Mouse (Mus musculus) cerebellum, postnatal 4 days (tissue): Measurements from ENCODE around the gene Kcnip2.

Experiments
- DNase-seq, 2 experiments: peaks; one replicate each; pipeline ENCODE4 v3.0.0; 2022; ENCODE audit warnings: low spot score in 2 of 2, mixed read lengths in 1 of 2

Gene Kcnip2

DNA sequence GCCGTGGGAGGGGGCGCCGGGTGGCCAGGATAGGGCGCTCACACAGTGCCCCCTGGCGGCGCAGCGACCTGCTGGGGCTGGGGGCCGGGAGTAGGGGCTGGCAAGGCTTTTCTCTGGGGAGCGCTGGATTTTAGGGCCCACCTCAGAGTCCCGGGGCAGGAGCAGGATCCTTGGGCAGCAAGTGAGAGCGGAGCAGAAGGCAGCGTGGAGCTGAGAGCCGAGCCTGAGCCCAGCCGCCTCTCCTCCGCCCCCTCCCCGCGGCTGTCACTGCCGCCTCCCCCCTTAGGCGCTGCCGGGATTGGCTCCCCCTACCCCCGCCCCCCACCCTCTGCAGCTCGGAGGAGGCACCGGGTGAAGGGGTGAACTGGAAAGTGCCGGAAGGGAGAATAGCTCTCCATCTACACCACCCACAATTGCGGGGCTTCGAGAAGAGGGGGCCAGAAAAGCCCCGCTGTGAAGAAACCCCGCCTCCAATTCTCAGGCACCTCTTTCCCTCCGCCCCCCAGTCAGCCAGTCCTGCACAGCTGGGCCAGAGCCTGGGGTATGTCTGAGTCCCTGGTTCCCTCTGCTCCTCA is at the start of gene Kcnip2:
TSS of gene Kcnip2 (minus strand) at position 231 of the 575 bp plus-strand sequence.
- DNase-seq, result peak in 1 of 2 experiments; percentile 51

- no peak for DNase-seq
Observed at GRCm38 (mm10) chr19:45855284-45855920, 39.5 kb upstream of the Kcnip2 start.

DNA sequence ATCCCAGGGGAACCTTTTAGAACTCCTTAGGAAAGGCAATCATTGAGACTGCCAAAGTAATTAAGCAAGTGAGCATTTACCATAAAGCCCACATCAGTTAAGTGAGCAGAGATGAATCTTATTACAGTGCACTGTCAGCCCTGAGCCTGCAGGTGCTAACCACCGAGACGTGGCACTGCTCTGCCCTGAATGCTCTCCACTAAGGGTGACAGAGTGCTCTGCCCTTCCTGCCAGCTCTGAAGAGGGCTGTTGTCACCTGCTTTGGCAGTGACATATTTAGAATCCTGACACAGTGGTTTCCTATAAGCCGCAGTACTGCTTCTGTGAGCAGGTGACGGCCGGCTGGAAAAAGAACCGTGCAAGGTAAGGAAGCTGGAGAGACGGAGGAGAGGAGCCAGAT is 38.7 kb upstream of the Kcnip2 start:
- no peak for DNase-seq

DNA sequence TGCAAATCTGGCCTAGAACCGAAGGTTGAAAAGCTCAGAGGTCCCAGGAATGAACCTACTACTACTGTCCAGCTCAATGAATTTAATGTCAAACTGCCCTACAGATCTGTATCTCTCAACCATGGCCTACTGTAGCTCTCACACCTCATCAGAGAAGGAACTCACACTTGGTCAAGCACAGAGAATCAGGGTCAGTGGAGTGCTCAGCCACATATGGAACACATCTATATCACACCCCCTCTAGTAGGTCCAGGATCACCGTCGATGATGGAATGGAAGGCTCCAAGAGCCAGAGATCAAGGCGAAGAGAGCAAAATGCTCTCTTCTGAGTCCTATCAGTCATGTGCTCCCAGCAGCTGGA is 31.9 kb upstream of the Kcnip2 start:
- no peak for DNase-seq

- DNase-seq, result no peak
Observed at GRCm38 (mm10) chr19:45847016-45847732, 31.3 kb upstream of the Kcnip2 start.

- no peak for DNase-seq
Observed at GRCm38 (mm10) chr19:45844209-45844608, 28.3 kb upstream of the Kcnip2 start.

GRCm38 (mm10) chr19:45843424-45843823 is 27.6 kb upstream of the Kcnip2 start:
- no peak for DNase-seq

GRCm38 (mm10) chr19:45837050-45837994 is 21.5 kb upstream of the Kcnip2 start:
- DNase-seq, result no peak

DNA sequence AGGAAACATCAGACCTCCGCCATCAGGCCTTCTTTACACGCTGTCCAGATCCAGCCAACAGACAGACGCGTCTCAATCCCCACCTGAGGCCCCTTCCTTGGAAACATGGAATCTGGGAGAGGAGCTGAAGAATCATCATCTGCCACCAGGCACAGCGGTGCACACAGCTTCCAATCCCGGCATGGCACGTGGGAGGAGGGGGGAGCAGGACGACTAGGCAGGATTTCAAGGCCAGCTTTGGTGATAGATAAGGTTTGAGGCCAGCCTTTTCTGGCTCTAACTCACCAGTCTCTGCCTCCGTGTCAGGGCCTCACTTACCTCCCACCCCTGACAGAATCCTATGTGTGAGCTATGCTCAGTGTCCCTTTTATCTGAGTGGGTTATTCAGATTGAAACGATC is 19.6 kb upstream of the Kcnip2 start:
- DNase-seq, result no peak

DNA sequence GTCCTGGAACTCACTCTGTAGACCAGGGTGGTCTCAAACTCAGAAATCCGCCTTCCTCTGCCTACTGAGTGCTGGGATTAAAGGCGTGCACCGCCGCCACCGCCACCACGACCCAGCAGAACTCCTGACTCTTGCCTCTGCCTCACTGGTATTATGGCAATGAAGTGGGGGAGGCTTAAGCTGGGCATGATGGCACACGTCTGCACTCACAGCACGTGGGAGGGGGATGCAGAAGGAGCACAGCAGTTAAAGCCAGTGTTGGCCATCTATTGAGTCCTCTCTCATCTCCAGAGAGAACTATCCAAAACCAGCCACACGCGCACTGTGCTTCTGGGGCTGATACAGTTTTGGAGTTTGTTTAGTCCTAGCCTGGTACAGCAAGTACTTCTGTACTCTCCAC is 17.8 kb upstream of the Kcnip2 start:
- no peak for DNase-seq

GRCm38 (mm10) chr19:45830679-45831078 is 14.8 kb upstream of the Kcnip2 start:
- no peak for DNase-seq

GRCm38 (mm10) chr19:45827736-45828135 is 11.9 kb upstream of the Kcnip2 start:
- no peak for DNase-seq

DNA sequence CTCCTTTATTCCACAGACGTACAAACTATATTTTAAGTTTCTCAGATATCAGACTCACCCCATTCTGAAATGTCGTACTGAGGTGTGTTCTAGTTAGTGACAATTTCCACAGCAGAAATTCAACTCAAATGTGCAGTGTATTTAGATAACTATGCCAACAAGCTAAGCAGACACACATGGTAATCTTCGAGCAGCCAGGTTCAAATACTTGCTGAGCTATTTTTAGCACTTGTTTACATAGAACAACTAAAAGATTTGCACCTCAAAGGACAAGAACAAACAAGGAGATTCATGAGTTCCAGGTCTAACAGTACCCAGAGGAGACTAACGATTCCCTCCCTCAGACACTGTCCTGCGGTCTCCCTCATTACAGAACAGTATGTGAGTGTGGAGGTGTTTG is 11.3 kb upstream of the Kcnip2 start:
- DNase-seq, result no peak

GRCm38 (mm10) chr19:45826146-45826545 is 10.3 kb upstream of the Kcnip2 start:
- DNase-seq, result no peak

DNA sequence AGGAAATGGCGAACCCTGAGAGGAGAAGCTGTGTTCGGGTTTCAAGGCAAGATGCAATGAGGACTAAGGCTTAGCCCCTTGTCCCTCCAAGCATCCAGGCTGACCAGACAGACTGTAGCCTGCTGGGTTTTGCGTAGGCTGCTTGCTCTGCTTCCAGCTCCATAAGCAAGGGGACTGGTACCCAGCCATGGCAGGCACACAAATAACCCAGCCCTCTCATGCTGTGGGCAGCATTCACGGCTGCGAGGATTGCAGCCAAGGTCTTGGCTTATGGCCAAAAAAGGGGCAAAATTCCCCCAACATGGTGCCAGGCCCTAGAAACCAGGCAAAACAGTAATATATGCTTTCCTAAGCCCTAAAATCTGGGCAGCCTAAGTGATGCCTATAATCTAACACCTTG is 6.0 kb upstream of the Kcnip2 start:
- peak in 1 of 2 experiments; percentile 57 for DNase-seq

GRCm38 (mm10) chr19:45817816-45818490 is 2.1 kb upstream of the Kcnip2 start:
- no peak for DNase-seq

DNA sequence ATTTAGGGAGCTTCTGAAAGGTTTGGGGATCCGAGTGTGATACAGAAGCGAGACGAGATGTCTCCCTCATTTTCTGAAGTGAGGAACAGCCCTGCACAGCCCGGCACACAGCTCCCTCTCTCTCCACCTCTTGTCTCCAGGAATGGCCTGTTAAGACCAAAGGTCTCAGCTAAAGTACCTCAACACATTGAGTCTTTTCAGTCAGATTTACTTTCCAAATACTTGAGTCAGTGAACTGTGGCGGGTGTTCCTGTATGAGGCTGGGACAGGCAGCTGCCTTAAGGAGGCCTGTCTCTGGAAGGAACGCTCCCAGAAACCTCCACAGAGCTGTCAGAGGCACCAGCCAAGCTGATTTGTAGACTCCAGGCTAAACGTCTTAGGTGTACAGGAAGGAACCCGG is 866 bp upstream of the Kcnip2 start:
- no peak for DNase-seq

GRCm38 (mm10) chr19:45815170-45815569 is 691 bp downstream of the Kcnip2 start:
- DNase-seq, result no peak

DNA sequence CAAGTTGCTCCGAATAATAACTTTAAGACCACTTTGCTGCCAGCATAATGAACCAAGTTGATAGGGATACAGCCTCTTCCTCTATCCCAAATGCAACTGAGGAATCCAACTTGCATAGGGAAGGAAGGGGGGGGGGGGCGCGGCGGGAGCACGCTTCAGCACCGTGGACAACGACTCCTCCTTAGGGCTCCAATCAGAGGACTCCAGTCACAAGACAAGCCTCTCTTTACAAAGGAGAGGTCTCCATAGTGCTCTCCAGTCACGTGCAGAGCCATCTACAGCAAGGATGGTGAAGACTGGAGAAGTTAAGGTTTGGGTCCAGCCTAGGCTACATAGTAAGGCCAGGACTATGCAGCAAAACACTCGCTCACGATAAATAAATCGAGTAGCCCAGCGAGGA is 2.1 kb downstream of the Kcnip2 start:
- no peak for DNase-seq

DNA sequence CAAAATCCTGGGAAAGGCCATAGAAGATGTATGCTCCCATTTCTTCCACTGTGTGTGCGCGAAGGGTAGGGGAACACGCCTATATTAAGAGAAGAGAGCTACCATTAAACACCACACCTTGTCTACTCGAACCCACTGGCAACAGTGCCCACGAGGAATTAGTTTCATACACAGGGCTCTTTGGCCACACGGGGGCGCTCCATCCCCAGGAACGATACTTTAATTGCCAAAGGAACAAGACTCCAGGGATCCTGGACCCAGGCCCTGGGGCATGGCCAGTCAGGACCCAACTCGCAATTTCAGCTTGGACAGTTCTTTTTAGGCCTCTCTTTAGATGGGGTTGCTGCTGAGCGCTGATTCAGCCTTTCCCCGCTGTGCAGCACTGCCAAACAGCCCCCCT is 2.6 kb downstream of the Kcnip2 start:
- DNase-seq, result peak; percentile 95

DNA sequence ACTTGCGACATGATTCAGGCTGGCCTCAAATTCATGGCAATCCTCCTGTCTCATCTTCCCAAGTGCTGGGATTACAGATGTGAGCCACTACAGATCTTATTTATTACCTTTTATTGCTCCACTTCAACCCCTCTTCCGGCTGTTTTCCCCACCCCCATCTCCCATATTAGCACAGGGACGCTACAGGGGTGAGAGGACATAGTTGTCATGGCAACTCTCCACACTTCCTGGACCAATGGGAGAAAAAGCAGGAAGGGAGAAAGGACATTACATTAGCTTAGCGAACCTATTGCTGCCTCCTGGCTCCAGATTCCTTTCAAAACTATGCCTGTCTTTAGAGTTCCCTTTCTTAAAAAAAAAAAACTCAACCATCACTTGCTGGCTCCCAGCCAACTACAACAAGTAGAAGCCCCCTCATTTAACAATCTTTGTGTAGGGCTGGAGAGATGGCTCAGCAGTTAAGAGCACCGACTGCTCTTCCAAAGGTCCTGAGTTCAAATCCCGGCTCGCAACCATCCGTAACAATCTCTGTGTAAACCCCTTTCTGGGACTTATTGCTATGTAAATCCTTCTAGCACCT is 3.1 kb downstream of the Kcnip2 start:
- no peak for DNase-seq
